Comparison of ENCODE assay signal across 36 mouse cellular contexts in genomic region chr4:135113656-135114055, GRCm38 (mm10). TPM values are rescaled to one million over a fixed set of nuclear protein-coding genes. Genes with fewer than 3 reads are reported as not detected.
"Had no signal": no experiment of that assay in that cellular context is flagged by ENCODE, and none has a peak within 500 bp of the region (broad histone marks: within the 10 kb centered on the region; RNA-seq: fewer than 3 reads in every experiment).

No protein-coding gene starts in this region.

- H3K4me2 ChIP-seq: limb, embryonic 12.5 days; limb, embryonic 13.5 days; limb, embryonic 15.5 days; liver, embryonic 11.5 days; liver, embryonic 12.5 days; liver, embryonic 13.5 days; liver, embryonic 15.5 days; lung, embryonic 14.5 days; lung, embryonic 15.5 days; midbrain, embryonic 11.5 days; midbrain, embryonic 12.5 days; midbrain, embryonic 13.5 days; midbrain, embryonic 15.5 days; neural tube, embryonic 12.5 days; neural tube, embryonic 13.5 days had no signal

- ATAC-seq: liver, embryonic 12.5 days; liver, postnatal 0 days; lung, postnatal 0 days; midbrain, embryonic 13.5 days; midbrain, embryonic 15.5 days; midbrain, embryonic 16.5 days had no signal

- H3K4me1 ChIP-seq: liver, embryonic 12.5 days; liver, embryonic 13.5 days; liver, embryonic 15.5 days; lung, embryonic 15.5 days; midbrain, embryonic 12.5 days; midbrain, embryonic 15.5 days; neural tube, embryonic 12.5 days; neural tube, embryonic 13.5 days had no signal

- DNase-seq: left cerebral cortex, postnatal 4 days; liver; liver, embryonic 13.5 days; liver, postnatal 0 days; lung, adult 18-20 months; lung, adult 2 months; lung, embryonic 14.5 days; lung, postnatal 10 days; lung, postnatal 36 days; lung, postnatal 4 days; midbrain, embryonic 14.5 days had no signal

- H3K9me3 ChIP-seq: liver, embryonic 15.5 days; lung, embryonic 15.5 days; midbrain, embryonic 15.5 days had no signal

- H3K27me3 ChIP-seq: limb, embryonic 12.5 days; lung, embryonic 15.5 days; midbrain, embryonic 12.5 days; midbrain, embryonic 15.5 days; neural tube, embryonic 12.5 days had no signal

- H3K27ac ChIP-seq: limb, embryonic 10.5 days; limb, embryonic 12.5 days; limb, embryonic 13.5 days; limb, embryonic 15.5 days; liver, embryonic 12.5 days; liver, embryonic 13.5 days; liver, embryonic 14.5 days; liver, embryonic 15.5 days; lung, embryonic 15.5 days; macrophage; midbrain, embryonic 10.5 days; midbrain, embryonic 12.5 days; midbrain, embryonic 13.5 days; midbrain, embryonic 15.5 days; neural tube, embryonic 12.5 days; neural tube, embryonic 13.5 days had no signal

- H3K36me3 ChIP-seq: limb, embryonic 10.5 days; limb, embryonic 12.5 days; limb, embryonic 13.5 days; limb, embryonic 15.5 days; liver, embryonic 12.5 days; liver, embryonic 13.5 days; liver, embryonic 15.5 days; lung, embryonic 15.5 days; midbrain, embryonic 10.5 days; midbrain, embryonic 12.5 days; midbrain, embryonic 13.5 days; midbrain, embryonic 15.5 days; neural tube, embryonic 12.5 days; neural tube, embryonic 13.5 days had no signal

- H3K9ac ChIP-seq: limb, embryonic 12.5 days; limb, embryonic 13.5 days; limb, embryonic 15.5 days; liver, embryonic 12.5 days; liver, embryonic 13.5 days; liver, embryonic 14.5 days; liver, embryonic 15.5 days; liver, postnatal 0 days; lung, embryonic 14.5 days; lung, embryonic 15.5 days; midbrain, embryonic 12.5 days; midbrain, embryonic 13.5 days; midbrain, embryonic 15.5 days; neural tube, embryonic 12.5 days; neural tube, embryonic 13.5 days had no signal

- H3K4me3 ChIP-seq: limb, embryonic 10.5 days; limb, embryonic 12.5 days; limb, embryonic 13.5 days; limb, embryonic 15.5 days; liver, embryonic 12.5 days; liver, embryonic 13.5 days; liver, embryonic 15.5 days; lung, embryonic 15.5 days; midbrain, embryonic 10.5 days; midbrain, embryonic 12.5 days; midbrain, embryonic 13.5 days; midbrain, embryonic 15.5 days; myocyte; neural tube, embryonic 12.5 days; neural tube, embryonic 13.5 days had no signal

RNA-seq across cellular contexts. Expression of gene Runx3, which starts 6.8 kb away (rescaled TPM):
- total RNA-seq: left cerebral cortex, postnatal 10 days; left cerebral cortex, postnatal 14 days; left cerebral cortex, postnatal 25 days; left cerebral cortex, postnatal 36 days; midbrain, postnatal 0 days had no signal
- polyA plus RNA-seq: midbrain, embryonic 11.5 days; midbrain, embryonic 12.5 days; midbrain, embryonic 13.5 days; midbrain, embryonic 14.5 days; midbrain, embryonic 15.5 days; midbrain, embryonic 16.5 days; midbrain, postnatal 0 days had no signal
